Mouse (Mus musculus): Measurements from ENCODE around the gene Elf5.

DNA sequence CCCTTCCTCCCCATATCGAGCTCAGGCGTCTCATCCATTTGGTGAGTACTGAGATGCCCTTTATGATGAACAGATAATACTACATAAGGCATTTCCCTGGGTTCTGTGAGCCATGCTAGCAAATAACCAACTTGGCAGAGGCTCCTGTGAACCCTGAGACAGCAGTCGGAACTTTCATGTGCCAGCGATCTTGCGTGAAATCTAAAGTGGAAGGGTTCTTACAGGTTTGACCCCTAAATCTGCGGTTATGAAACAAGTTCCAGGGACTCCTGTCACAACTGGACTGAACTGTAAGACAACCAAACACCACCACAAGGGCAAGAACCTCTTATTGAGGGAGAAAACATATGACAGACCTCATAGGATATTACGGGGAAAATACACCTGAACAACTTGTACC, 44.3 kb downstream of the Elf5 start:
- TF ChIP-seq EP300 (IDR thresholded peaks at IDR 0.05), result no peak
- no peak for TF ChIP-seq CTCF (IDR thresholded peaks at IDR 0.05)
